Mouse (Mus musculus) MEL (cell line): ENCODE measurements at regions not wholly inside any gene's neighbourhood (a gene's known extent, or its start where the extent isn't known, plus 50 kb on each side); places are given as distances from the start of the nearest gene placed in this dataset.

ENCODE experiments used
- BHLHE40 ChIP-seq: IDR thresholded peaks from 2 replicates; pipeline ENCODE4 v1.6.1; 2012; ENCODE audit warnings: low read depth, mild to moderate bottlenecking, inconsistent platforms, low read length, improper control_type of control experiment, borderline replicate concordance
- CTCF ChIP-seq, 3 experiments: IDR thresholded peaks in 2 of 3; conservative IDR thresholded peaks in 1 of 3; 2 replicates each; pipeline ENCODE4 v1.5.1; 2011 to 2012; ENCODE audit warnings: low read length in 3 of 3, low read depth in 2 of 3, mild to moderate bottlenecking in 2 of 3, improper control_type of control experiment in 1 of 3, inconsistent platforms in 1 of 3, mixed read lengths in 1 of 3, moderate library complexity in 1 of 3; ENCODE audit not compliant: control insufficient read depth in 1 of 3, insufficient read depth in 1 of 3, poor library complexity in 1 of 3, severe bottlenecking in 1 of 3
- E2F4 ChIP-seq: IDR thresholded peaks from 2 replicates; pipeline ENCODE4 v1.6.1; 2011; ENCODE audit warnings: low read depth, low read length, improper control_type of control experiment, borderline replicate concordance
- ELF1 ChIP-seq: IDR thresholded peaks from 2 replicates; pipeline ENCODE4 v1.6.1; 2014; ENCODE audit warnings: low read depth, mild to moderate bottlenecking, inconsistent platforms, low read length, improper control_type of control experiment, moderate library complexity
- EP300 ChIP-seq, 2 experiments: IDR thresholded peaks; 2 replicates each; pipeline ENCODE4 v1.6.1; 2011; ENCODE audit warnings: improper control_type of control experiment in 2 of 2, low read length in 2 of 2, low read depth in 1 of 2, mild to moderate bottlenecking in 1 of 2
- GATA1 ChIP-seq: IDR thresholded peaks from 2 replicates; pipeline ENCODE4 v1.6.1; 2011; ENCODE audit warnings: low read depth, low read length, improper control_type of control experiment
- MAX ChIP-seq: IDR thresholded peaks from 2 replicates; pipeline ENCODE4 v1.6.1; 2011; ENCODE audit warnings: low read length, improper control_type of control experiment
- MEF2A ChIP-seq: IDR thresholded peaks from 2 replicates; pipeline ENCODE4 v1.6.1; 2014; ENCODE audit warnings: low read depth, mild to moderate bottlenecking, inconsistent platforms, low read length, improper control_type of control experiment; ENCODE audit not compliant: poor library complexity, insufficient replicate concordance, severe bottlenecking; ENCODE audit errors: extremely low read depth
- POLR2A ChIP-seq, 2 experiments: IDR thresholded peaks; 2 replicates each; pipeline ENCODE4 v1.6.1; 2011 to 2012; ENCODE audit warnings: low read length in 2 of 2, mild to moderate bottlenecking in 2 of 2, control low read depth in 1 of 2, improper control_type of control experiment in 1 of 2, low read depth in 1 of 2, moderate library complexity in 1 of 2; ENCODE audit not compliant: control insufficient read depth in 1 of 2, insufficient read depth in 1 of 2, poor library complexity in 1 of 2

- no peak for TF ChIP-seq E2F4
- no peak for TF ChIP-seq MEF2A
- TF ChIP-seq POLR2A (IDR thresholded peaks at IDR 0.05; ENCODE audit: control insufficient read depth in 1 of 2, insufficient read depth in 1 of 2, low read depth in 1 of 2, low read length in 2 of 2, poor library complexity in 1 of 2): no peak
- TF ChIP-seq GATA1: no peak
- no peak for TF ChIP-seq MAX
- TF ChIP-seq CTCF (IDR thresholded peaks at IDR 0.05 in 2 of 3, conservative IDR thresholded peaks at IDR 0.05 in 1 of 3; ENCODE audit: control insufficient read depth in 1 of 3, insufficient read depth in 1 of 3, low read depth in 2 of 3, low read length in 3 of 3, poor library complexity in 1 of 3, severe bottlenecking in 1 of 3): no peak
- no peak for TF ChIP-seq EP300 (IDR thresholded peaks at IDR 0.05; ENCODE audit: low read depth in 1 of 2, low read length in 2 of 2)
- TF ChIP-seq ELF1: no peak
- no peak for TF ChIP-seq BHLHE40
Observed at GRCm38 (mm10) chr10:117574915-117575314, 54.4 kb upstream of the Cpm start.
